Mouse (Mus musculus) adrenal gland, postnatal 0 days (tissue): ENCODE data around the gene Olfr1082. TPM values are rescaled to one million over a fixed set of nuclear protein-coding genes. Genes with fewer than 3 reads are reported as not detected.

Experiments
- polyA plus RNA-seq: library from polyadenylated mRNA; unstranded; fragments of >200 nt; fragmentation: Nextera tagmentation; extraction: Ambion mirVana; gene quantifications from 2 replicates; pipeline ENCODE4 v1.2.1, GENCODE M21; 2015

Olfr1082 gene
- not detected in 2 replicates for polyA plus RNA-seq

GRCm38 (mm10) chr2:86598866-86599265, at the start of gene Olfr1082:
Gene Olfr1082 (minus strand): TSS chr2:86598966.

GRCm38 (mm10) chr2:86639625-86640024, 40.9 kb upstream of the Olfr1082 start, which contains the start of gene Olfr1084:
Gene Olfr1084 (minus strand): TSS chr2:86639725.

GRCm38 (mm10) chr2:86558135-86558534, 40.6 kb downstream of the Olfr1082 start, which contains the start of gene Olfr1080:
Gene Olfr1080 (minus strand): TSS chr2:86558235.

Other genes with a start within 250 kb of the Olfr1082 start
- gene Olfr1055, start 248.7 kb downstream of the Olfr1082 start, polyA plus RNA-seq = not detected in 2 replicates
- gene Olfr1056, start 236.5 kb downstream of the Olfr1082 start, polyA plus RNA-seq = not detected in 2 replicates
- gene Olfr1057, start 220.6 kb downstream of the Olfr1082 start, polyA plus RNA-seq = not detected in 2 replicates
- not detected in 2 replicates for gene Olfr1058, start 210.4 kb downstream of the Olfr1082 start, polyA plus RNA-seq
- gene Olfr1061, start 184.9 kb downstream of the Olfr1082 start, polyA plus RNA-seq = not detected in 2 replicates
- not detected in 2 replicates for gene Olfr1062, start 172.2 kb downstream of the Olfr1082 start, polyA plus RNA-seq
- gene Olfr1065, start 148.4 kb downstream of the Olfr1082 start, polyA plus RNA-seq = not detected in 2 replicates
- not detected in 2 replicates for gene Olfr1066, start 142.7 kb downstream of the Olfr1082 start, polyA plus RNA-seq
- not detected in 2 replicates for gene Olfr228, start 111.6 kb downstream of the Olfr1082 start, polyA plus RNA-seq
- gene Olfr1076, start 90.5 kb downstream of the Olfr1082 start, polyA plus RNA-seq = not detected in 2 replicates
- not detected in 2 replicates for gene Olfr1079, start 56.5 kb downstream of the Olfr1082 start, polyA plus RNA-seq
- gene Olfr1080, start 40.7 kb downstream of the Olfr1082 start, polyA plus RNA-seq = not detected in 2 replicates
- gene Olfr1084, start 40.8 kb upstream of the Olfr1082 start, polyA plus RNA-seq = not detected in 2 replicates
- not detected in 2 replicates for gene Olfr1085, start 63.1 kb upstream of the Olfr1082 start, polyA plus RNA-seq
- not detected in 2 replicates for gene Olfr1086, start 81.1 kb upstream of the Olfr1082 start, polyA plus RNA-seq
- gene Olfr1087, start 99.4 kb upstream of the Olfr1082 start, polyA plus RNA-seq = not detected in 2 replicates
- gene Olfr1089, start 134.7 kb upstream of the Olfr1082 start, polyA plus RNA-seq = not detected in 2 replicates
- gene Olfr1090, start 160.0 kb upstream of the Olfr1082 start, polyA plus RNA-seq = not detected in 2 replicates
- not detected in 2 replicates for gene Olfr1093, start 183.5 kb upstream of the Olfr1082 start, polyA plus RNA-seq
- gene Olfr141, start 211.1 kb upstream of the Olfr1082 start, polyA plus RNA-seq = not detected in 2 replicates
- not detected in 2 replicates for gene Olfr1094, start 225.7 kb upstream of the Olfr1082 start, polyA plus RNA-seq